Mouse (Mus musculus): ENCODE data around the gene Psme3. TPM values are rescaled to one million over a fixed set of nuclear protein-coding genes. Genes with fewer than 3 reads are reported as not detected.

Psme3 gene
- total RNA-seq, 2 experiments from 2014 or later: 62.6 to 84.7 TPM

DNA sequence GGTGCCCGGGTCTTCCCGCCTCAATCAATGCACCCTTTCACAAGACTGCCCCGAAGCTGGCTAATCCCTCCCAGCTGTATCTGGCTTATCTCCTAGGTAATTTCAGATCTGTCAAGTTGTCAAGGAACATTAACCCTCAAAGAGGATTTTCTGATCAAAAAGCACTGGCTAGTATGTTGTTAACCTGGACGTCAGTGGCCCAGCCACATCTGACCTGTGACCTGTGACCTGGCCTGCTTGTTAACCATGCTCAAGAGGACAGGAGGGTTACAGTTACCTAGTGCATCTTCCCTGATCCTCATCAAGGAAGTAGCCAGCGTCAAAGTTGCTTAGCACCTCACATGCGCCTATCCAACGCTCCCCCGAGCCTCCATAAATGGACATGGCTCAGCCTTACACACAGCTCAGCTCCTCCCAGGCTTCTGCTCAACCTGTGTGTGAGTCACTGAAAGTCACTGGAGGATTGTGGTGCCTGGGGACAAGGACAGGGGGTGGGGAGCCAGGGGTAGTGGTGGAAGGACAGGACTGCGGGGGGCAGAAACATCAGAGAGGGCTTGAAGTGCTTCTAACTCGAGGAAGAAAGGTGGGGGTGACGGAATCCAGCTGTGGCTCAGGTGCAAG lies 35.2 kb downstream of the Psme3 start:
- DNase-seq (ENCODE audit: low spot score in 2 of 2): no peak

DNA sequence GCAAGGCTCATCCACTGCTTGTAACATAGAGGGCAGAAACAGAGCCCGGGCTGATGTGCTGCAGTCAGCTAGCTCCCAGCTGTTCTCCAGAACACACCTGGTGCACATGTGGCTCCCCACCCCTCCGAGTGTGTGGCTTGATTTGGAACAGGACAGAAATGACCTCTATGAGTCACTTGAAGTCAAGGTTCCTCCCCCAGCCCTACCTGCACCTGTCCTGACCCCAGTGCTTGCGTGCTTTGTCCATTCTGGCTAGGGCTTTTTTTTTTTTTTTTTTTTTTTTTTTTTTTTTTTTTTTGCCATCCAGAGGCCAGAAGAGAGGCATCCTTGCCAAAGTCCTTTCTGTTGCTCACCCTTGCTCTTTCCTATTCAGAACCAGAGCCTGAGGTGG lies 35.7 kb downstream of the Psme3 start:
- DNase-seq (ENCODE audit: low spot score in 2 of 2): no peak

DNA sequence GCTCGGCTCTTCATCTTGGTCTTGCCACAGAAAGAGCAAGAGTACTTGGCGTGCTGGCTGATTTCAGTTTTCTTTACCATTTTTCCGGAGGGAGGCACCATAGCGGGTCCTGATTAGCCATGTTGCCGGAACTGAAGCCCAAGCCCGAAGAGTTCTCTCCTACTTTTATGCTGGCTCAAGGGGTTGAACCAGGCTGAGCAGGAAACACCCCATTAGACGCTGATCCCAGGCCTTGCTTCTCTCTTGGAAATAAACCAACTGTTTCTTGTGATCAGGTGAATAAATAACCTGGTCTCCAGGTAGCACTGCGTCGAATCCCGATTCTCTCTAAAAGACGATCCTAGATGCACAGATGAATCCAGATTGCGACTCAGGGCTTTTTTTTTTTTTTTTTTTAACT lies 37.4 kb downstream of the Psme3 start:
- DNase-seq (ENCODE audit: low spot score in 2 of 2): no peak

DNA sequence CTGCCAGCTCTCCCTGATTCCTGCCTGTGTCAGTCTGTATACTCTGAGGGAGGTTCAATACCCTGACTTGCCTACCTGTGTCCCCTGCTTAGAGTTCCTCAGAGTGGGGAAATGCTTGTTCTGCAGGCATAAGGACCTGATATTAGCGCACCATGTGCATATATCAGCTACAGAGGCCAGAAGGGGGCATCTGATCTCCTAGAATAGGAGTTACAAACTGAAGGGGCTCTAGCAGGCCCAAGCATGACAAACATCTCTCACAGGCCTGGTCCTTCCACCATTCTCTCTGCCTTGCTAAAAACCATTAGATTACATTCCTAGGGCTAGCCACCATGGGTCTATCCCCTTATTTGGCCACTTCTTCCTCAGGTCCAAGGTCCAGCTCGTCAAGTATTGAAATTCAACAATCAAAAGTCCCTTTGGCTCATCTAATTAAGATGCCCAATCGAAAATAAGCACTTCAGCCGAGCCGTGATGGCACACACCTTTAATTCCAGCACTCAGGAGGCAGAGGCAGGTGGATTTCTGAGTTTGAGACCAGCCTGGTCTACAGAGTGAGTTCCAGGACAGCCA lies 38.5 kb downstream of the Psme3 start:
- DNase-seq (ENCODE audit: low spot score in 2 of 2): no peak

DNA sequence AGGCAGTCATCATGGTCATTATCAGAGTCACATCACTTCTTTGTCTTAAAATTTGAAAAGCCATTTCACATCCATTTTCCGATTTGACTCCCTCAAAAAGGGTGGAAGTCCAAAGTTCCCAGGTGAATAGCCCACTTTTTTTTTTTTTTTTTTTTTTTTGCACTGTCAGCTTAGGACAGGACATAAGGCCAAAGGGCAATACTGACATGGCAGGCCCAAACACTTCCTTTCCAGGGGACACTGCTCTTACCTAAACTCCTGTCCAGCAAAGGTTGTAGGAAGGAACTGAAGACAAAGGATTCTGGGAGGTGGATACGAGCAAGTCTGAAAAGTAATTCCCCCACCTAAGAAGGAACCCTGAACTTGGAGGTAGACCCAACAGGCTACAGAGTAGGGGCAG lies 39.9 kb downstream of the Psme3 start:
- no peak for DNase-seq (ENCODE audit: low spot score in 2 of 2)

DNA sequence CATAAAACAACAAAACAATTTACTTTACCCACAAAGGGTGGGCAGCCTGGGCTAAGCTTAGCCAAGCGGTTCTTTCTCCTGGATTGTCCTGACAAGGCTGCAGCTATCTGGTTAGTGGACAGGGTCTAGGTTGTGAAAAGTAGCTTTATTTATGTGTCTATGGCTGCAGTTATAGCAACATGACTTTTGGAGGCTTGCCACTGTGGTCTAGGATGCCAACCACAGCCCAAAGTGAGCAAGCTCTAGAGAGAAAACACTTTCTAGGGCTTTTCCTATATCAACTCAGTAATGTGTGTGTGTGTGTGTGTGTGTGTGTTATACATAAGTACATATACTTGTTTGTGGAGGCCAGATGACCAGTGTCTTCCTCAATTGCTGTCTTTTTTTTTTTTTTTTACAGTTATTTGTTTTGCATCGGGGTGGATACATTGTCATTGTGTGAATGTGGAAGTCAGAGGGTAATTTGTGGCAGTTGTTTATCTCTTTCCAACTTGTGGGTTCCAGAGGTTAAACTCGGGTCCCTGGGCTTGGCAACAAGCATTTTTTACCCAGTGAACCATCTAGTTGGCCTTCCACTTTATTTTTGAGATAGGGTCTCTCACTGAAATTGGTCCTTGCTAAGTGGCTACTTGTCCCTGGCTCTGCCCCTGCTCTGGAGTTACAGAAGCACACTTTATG lies 41.6 kb downstream of the Psme3 start:
- no peak for DNase-seq (ENCODE audit: low spot score in 2 of 2)

DNA sequence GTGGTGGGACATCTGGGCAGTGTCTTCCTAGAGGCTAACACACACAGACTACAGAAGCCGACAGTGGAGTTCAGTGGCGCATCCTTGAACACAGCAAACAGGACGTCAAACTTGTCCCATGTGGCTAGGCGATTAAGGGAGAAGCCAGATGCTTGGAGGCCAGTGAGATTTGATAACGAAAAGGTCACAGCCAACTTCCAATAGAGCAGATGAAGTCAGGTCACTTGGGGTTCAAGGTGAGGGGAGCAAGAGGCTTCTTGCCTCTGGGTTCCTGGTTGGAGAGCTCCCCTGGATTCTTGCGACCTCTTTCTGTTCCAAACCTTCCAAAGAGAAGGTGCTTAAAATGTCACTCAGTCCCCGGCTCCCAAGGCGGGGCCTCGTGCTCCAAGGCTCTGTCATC lies 43.8 kb downstream of the Psme3 start:
- no peak for DNase-seq (ENCODE audit: low spot score in 2 of 2)

DNA sequence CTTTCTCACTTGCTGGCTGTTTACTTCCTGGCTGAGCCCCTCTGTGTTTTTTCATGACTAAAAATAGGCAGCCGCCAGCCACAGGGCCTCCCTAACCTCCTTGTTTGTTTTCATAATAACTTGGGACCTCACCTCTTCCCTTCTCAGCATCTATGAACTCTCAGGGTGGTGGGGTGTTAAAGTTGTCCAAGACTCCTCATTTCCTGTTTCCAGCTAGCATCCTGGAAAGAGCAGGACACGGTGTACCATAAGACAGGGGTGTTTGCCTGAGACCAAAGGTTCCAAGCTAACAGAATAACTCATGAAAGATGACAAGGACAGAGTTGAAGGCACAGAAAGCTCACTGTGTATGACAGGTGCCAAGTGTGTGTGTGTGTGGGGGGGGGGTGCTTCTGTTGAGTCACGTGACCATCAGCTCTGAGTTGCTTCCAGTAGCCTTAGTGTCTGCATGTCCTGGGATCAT lies 44.7 kb downstream of the Psme3 start:
- no peak for DNase-seq (ENCODE audit: low spot score in 2 of 2)

DNA sequence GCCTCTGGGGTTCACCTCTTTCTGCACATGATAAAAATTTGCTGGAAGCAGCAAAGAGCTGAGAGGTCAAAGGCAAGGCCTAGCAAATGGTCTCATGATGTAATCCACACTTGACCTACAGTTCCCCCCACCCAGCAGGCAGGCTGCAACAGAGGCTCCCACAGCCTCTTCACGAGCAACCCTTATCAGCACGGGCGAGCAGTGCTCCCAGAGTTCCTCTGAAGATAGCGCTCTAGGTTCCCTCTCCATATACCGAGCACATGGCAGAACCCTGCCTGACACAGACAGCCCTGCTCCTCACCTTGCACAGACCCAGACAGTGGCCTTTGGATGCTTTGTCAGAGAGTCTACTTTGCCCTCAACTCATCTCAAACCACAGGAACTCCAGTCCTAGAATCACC lies 48.5 kb downstream of the Psme3 start:
- no peak for DNase-seq (ENCODE audit: low spot score in 2 of 2)

DNA sequence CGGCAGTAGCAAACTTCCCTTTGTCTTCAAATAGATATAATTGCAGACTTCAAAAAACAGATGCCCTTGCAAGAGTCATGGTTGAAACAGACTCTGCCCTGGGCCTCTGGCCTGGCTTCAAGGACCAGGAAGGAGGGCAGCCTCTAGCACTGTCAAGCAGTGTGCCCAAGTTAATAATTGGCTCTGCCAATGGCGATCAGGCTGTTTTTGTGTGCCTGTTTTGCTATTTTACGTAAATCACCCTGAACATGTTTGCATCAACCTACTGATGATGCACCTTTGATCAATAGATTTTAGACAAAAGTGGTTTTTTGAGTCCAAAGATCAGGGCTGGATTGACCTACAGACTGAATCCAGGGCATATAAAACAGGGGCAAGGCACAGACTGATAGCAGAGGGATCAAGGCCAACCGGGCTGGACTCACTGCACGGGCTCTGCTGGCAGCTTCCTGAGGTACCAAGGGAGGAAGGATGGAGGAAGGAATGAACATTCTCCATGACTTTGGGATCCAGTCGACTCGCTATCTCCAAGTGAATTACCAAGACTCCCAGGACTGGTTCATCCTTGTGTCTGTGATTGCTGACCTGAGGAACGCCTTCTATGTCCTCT lies 51.4 kb downstream of the Psme3 start, which contains the start of gene G6pc:
Gene G6pc, plus strand, starts transcription at position 236 of the 610 bp plus-strand sequence.
- DNase-seq (ENCODE audit: low spot score in 2 of 2): no peak

DNA sequence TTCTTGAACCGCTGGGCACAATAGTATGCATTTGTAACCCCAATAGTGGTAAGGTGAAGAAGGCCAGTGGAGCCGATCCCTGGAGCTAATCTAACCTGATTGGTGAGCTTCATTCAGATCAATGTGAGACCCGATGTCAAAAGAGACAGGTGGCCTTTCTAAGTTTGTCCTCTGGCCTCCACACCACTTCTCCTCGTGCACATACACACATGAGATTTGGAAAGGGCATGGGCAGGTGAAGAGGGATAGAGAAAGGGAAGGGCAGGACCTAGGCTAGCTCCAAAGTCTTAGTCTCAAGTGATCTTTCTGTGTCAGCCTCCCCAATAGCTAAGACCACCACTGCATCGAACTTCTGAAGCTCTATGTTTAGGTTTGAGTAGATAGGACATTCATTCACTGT lies 54.1 kb downstream of the Psme3 start:
- DNase-seq (ENCODE audit: low spot score in 2 of 2): no peak

Small RNA genes lying within 50 kb of the gene (microRNA-seq; reads per million reads assigned to microRNA genes)
- gene Gm25593: not detected

Other genes with a start within 250 kb of the Psme3 start
- gene Naglu, start 246.2 kb upstream of the Psme3 start, total RNA-seq (2021): 10 to 100 TPM; 11.4 to 12.8 TPM
- under 1 TPM; 0.20 to 0.21 TPM for gene Hsd17b1, start 237.8 kb upstream of the Psme3 start, total RNA-seq (2021)
- 10 to 100 TPM; 15.1 to 17.8 TPM for gene Coasy, start 233.6 kb upstream of the Psme3 start, total RNA-seq (2021)
- gene Mlx, start 228.9 kb upstream of the Psme3 start, total RNA-seq (2021): 10 to 100 TPM; 13.1 to 13.4 TPM
- gene Psmc3ip, start 220.8 kb upstream of the Psme3 start, total RNA-seq (2021): 1 to 10 TPM; 4.9 to 6.2 TPM
- gene Retreg3, start 196.3 kb upstream of the Psme3 start, total RNA-seq (2021): 10 to 100 TPM; 41.6 to 42.9 TPM
- 10 to 100 TPM; 39.3 to 42.1 TPM for gene Tubg1, start 196.3 kb upstream of the Psme3 start, total RNA-seq (2021)
- gene Tubg2, start 160.3 kb upstream of the Psme3 start, total RNA-seq (2021): 1 to 10 TPM; 6.8 TPM
- 1 to 10 TPM; 3.2 to 4.1 TPM for gene Cntnap1, start 145.7 kb upstream of the Psme3 start, total RNA-seq (2021)
- 10 to 100 TPM; 39.5 to 41.4 TPM for gene Plekhh3, start 144.9 kb upstream of the Psme3 start, total RNA-seq (2021)
- under 1 TPM; 0.36 to 0.37 TPM for gene Ccr10, start 140.8 kb upstream of the Psme3 start, total RNA-seq (2021)
- 10 to 100 TPM; 19.3 to 24.6 TPM for gene Ezh1, start 89.8 kb upstream of the Psme3 start, total RNA-seq (2021)
- 10 to 100 TPM; 82.6 to 85.8 TPM for gene Ramp2, start 70.2 kb upstream of the Psme3 start, total RNA-seq (2021)
- 10 to 100 TPM; 48.6 to 48.8 TPM for gene Vps25, start 62.5 kb upstream of the Psme3 start, total RNA-seq (2021)
- gene Wnk4, start 55.6 kb upstream of the Psme3 start, total RNA-seq (2021): 1 to 10 TPM in 1 of 2 experiments, under 1 TPM in 1; 0.83 to 1.7 TPM
- gene Cntd1, start 37.2 kb upstream of the Psme3 start, total RNA-seq (2021): under 1 TPM; 0.32 to 0.39 TPM
- 10 to 100 TPM; 59.8 to 71.2 TPM for gene Coa3, start 37.1 kb upstream of the Psme3 start, total RNA-seq (2021)
- 10 to 100 TPM; 82.5 to 86.9 TPM for gene Becn1, start 13.9 kb upstream of the Psme3 start, total RNA-seq (2021)
- 1 to 10 TPM; 2.8 to 3.0 TPM for gene Aoc2, start 8.8 kb downstream of the Psme3 start, total RNA-seq (2021)
- 10 to 100 TPM; 47.2 to 49.8 TPM for gene Aoc3, start 14.4 kb downstream of the Psme3 start, total RNA-seq (2021)
- under 1 TPM in 1 of 2 experiments, not detected in 1; 0.47 TPM for gene G6pc, start 51.3 kb downstream of the Psme3 start, total RNA-seq (2021)
- 10 to 100 TPM; 15.6 to 20.3 TPM for gene Aarsd1, start 101.4 kb downstream of the Psme3 start, total RNA-seq (2021)
- 1 to 10 TPM; 4.5 to 7.3 TPM for gene Gm27029, start 108.6 kb downstream of the Psme3 start, total RNA-seq (2021)
- 1 to 10 TPM; 8.6 to 9.5 TPM for gene Rundc1, start 108.9 kb downstream of the Psme3 start, total RNA-seq (2021)
- gene Ptges3l, start 109.1 kb downstream of the Psme3 start, total RNA-seq (2021): 10 to 100 TPM; 56.2 to 80.9 TPM
- 10 to 100 TPM; 81.3 to 87.8 TPM for gene Rpl27, start 126.1 kb downstream of the Psme3 start, total RNA-seq (2021)
- 1 to 10 TPM; 8.0 to 8.9 TPM for gene Ifi35, start 132.2 kb downstream of the Psme3 start, total RNA-seq (2021)
- 1 to 10 TPM; 8.1 to 8.3 TPM for gene Rnd2, start 148.8 kb downstream of the Psme3 start, total RNA-seq (2021)
- 10 to 100 TPM; 72.6 to 79.3 TPM for gene Vat1, start 150.0 kb downstream of the Psme3 start, total RNA-seq (2021)
- gene Brca1, start 235.7 kb downstream of the Psme3 start, total RNA-seq (2021): 1 to 10 TPM; 7.3 to 9.2 TPM
- 100 to 1,000 TPM in 1 of 2 experiments, 10 to 100 TPM in 1; 93.3 to 134 TPM for gene Nbr1, start 235.9 kb downstream of the Psme3 start, total RNA-seq (2021)